Mouse (Mus musculus): ENCODE measurements around the gene Vmn1r193. TPM values are rescaled to one million over a fixed set of nuclear protein-coding genes. Genes with fewer than 3 reads are reported as not detected.
"Not testable (repeated sequence)": the region's sequence is repeated elsewhere in the genome, so short reads cannot be mapped to it uniquely, and the experiment has no call there.

Vmn1r193 gene
- not detected in 2 replicates for polyA plus RNA-seq (2016; fragmentation: Nextera tagmentation; extraction: Ambion mirVana)

DNA sequence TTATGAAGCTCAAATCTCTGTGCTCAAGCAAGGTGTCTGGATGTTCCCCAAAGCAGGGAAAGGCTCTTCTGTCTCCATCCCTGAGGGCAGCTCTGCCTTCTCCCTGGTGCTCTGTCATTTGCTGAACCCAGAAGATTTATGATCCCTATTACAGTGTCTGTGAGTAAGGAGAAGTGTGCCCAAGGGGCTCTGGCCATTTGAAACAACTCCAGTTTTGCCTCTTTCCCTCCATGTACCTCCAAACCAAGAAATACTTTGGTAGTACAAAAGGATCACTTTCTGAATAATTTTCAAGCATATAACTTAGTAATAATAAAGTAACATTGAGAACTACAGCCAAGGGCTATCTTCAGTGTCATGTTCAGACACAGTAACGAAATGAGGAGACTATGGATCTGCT is at the start of gene Vmn1r193:
TSS of gene Vmn1r193 (minus strand) at position 101 of the 400 bp plus-strand sequence.
- not testable (repeated sequence) for H3K9me3 ChIP-seq; H3K36me3 ChIP-seq; H3K27ac ChIP-seq; H3K4me1 ChIP-seq; H3K4me3 ChIP-seq; H3K27me3 ChIP-seq (ENCODE audit: insufficient read depth, poor library complexity, severe bottlenecking); DNase-seq (ENCODE audit: low spot score)
- WGBS: 62% methylated on average over 1 of the region's 1 CpGs

DNA sequence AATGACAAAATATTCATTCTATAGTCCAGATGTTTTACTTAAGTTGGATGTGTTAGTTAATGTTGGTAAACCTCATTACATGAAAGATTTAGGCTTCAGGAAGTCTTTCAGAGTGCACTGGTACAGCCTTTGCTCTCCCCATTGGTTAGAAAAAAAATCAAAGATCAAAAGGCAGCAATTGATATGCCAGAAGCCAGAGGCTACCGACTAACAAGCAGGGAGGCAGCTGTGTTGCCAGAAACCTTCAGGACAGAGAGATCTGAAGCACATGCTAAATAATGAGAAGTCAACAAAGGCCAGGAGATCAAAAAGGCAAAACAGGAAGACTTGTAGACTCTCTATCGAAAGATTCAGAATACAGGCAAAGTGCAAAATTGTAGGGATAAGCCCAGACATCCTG is 48.8 kb upstream of the Vmn1r193 start:
- H3K36me3 ChIP-seq: no peaks in the 10 kb centered on the region
- no peaks in the 10 kb centered on the region for H3K27me3 ChIP-seq (ENCODE audit: insufficient read depth, poor library complexity, severe bottlenecking)
- no peak overlapping the region for H3K27ac ChIP-seq
- no peak for DNase-seq (ENCODE audit: low spot score)
- H3K9me3 ChIP-seq: no peaks in the 10 kb centered on the region
- WGBS: 59% methylated on average over 2 of the region's 2 CpGs
- no peaks in the 10 kb centered on the region for H3K4me1 ChIP-seq
- no peak overlapping the region for H3K4me3 ChIP-seq

DNA sequence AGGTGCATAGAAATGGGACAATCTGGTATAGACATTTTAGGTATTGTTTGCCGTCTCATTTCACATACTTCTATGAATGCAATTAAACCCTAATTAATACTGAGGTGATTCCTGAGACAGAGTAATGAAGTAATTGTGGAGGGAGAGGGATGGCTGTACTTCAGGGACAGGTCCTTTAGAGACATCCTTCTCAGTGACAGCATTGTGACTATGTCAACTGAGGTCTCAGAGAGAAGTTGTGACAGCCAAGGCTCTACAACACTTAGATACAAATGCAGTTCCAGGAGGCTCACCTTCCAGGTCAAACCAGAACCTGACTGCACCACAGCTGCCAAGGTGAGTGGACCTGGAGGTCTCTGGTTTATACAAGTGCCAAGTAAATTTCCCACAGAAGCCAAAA is 47.3 kb upstream of the Vmn1r193 start, which contains the start of gene Vmn1r195:
TSS of gene Vmn1r195 (plus strand) at position 301 of the 400 bp plus-strand sequence.
- H3K9me3 ChIP-seq; H3K4me1 ChIP-seq; H3K36me3 ChIP-seq; H3K27me3 ChIP-seq (ENCODE audit: insufficient read depth, poor library complexity, severe bottlenecking); H3K4me3 ChIP-seq; H3K27ac ChIP-seq; DNase-seq (ENCODE audit: low spot score): not testable (repeated sequence)
- WGBS: 90% methylated on average over 1 of the region's 1 CpGs

DNA sequence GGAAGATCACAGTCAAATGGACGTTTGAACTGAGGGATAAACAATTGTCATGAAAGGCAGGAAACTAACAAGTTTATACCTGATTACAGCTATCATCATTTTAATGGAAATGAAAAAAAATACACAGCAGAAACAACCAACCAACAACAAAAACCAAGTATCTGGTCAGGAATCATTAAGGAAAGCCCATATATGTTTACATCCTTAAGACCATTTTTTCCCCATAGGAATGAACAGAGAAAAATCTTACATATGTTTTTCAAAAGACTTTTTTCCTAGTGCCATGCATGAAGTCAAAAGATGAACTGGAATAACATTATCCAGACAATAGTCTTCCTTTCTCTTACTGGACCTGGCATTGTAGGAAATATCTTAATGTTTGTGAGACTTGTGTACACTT is 21.0 kb upstream of the Vmn1r193 start, which contains the start of gene Vmn1r194:
TSS of gene Vmn1r194 (plus strand) at position 301 of the 400 bp plus-strand sequence.
- H3K4me3 ChIP-seq: no peak within 1 kb of the TSS
- H3K27me3 ChIP-seq (ENCODE audit: insufficient read depth, poor library complexity, severe bottlenecking): no peaks in the 10 kb centered on the region
- no peaks in the 10 kb centered on the region for H3K9me3 ChIP-seq
- 43% methylated on average over 1 of the region's 1 CpGs for WGBS
- no peaks in the 10 kb centered on the region for H3K4me1 ChIP-seq
- no peaks in the 10 kb centered on the region for H3K36me3 ChIP-seq
- H3K27ac ChIP-seq: no peak within 1 kb of the TSS
- no peak for DNase-seq (ENCODE audit: low spot score)

DNA sequence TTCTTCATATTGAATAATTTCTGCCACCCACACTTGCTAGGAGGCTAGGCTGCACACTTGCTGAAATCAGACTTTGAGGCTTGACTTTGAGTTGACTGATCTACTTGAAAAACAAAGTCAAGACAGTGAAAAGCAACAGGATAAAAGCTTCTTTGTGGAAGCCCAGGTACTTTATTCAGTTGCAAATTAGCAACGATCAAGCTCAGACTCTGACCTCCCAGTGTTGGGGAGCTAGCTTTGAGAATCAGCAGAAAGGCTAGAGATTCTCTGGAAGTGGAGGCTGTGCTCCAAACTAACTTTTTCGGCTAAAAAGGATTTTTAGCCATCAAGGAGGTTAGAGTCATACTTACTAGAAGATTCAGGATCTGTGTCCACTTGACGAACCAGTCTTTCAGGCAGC is 30.2 kb downstream of the Vmn1r193 start:
- DNase-seq (ENCODE audit: low spot score); H3K4me1 ChIP-seq; H3K27me3 ChIP-seq (ENCODE audit: insufficient read depth, poor library complexity, severe bottlenecking); H3K36me3 ChIP-seq; H3K4me3 ChIP-seq; H3K27ac ChIP-seq; H3K9me3 ChIP-seq: not testable (repeated sequence)
- WGBS: 73% methylated on average over 3 of the region's 3 CpGs

DNA sequence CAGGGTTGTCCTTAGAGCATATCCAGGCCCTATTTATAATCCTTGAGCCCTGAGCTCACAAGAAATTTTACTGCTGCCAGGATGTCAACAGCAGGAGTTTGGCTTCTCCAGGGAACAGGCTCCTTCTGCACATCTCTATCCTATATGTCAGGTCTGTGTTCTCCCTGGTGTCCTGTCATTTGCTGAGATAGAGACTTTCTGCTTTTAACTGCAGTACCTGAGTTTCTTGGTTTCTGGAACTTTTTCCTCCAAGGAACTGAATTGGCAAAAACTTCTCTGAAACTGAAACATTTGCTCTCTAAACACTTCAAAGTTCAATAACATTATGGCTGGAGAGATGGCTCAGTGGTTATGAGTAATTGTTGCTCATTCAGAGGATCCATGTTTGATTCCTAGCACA is 31.9 kb downstream of the Vmn1r193 start, which contains the start of gene Vmn1r192:
TSS of gene Vmn1r192 (minus strand) at position 101 of the 400 bp plus-strand sequence.
- no peaks in the 10 kb centered on the region for H3K27me3 ChIP-seq (ENCODE audit: insufficient read depth, poor library complexity, severe bottlenecking)
- no peaks in the 10 kb centered on the region for H3K4me1 ChIP-seq
- no peak within 1 kb of the TSS for H3K27ac ChIP-seq
- DNase-seq (ENCODE audit: low spot score): no peak
- H3K4me3 ChIP-seq: no peak within 1 kb of the TSS
- no peaks in the 10 kb centered on the region for H3K36me3 ChIP-seq
- no peaks in the 10 kb centered on the region for H3K9me3 ChIP-seq

DNA sequence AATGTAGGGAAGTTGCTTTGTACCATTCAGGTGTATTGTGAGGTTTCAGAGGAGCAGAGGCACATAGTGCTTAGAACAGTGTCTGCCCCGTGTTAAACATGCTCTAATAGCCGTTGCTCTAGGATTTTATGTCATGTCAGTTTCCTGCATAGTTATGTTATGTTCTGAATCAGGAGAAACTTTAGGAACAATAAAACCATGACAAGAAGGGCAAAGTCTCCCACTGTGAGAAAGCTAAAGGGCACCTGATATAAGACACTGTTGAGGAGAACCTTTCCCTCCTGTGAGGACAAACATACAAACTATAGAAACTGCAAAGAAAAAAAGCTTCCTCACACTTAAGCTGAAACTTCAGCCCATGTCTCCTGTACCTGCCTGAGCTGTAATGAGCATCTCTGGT is 32.6 kb downstream of the Vmn1r193 start:
- H3K4me1 ChIP-seq: no peaks in the 10 kb centered on the region
- H3K27me3 ChIP-seq (ENCODE audit: insufficient read depth, poor library complexity, severe bottlenecking): no peaks in the 10 kb centered on the region
- no peak overlapping the region for H3K27ac ChIP-seq
- H3K9me3 ChIP-seq: no peaks in the 10 kb centered on the region
- 86% methylated on average over 2 of the region's 2 CpGs for WGBS
- no peak overlapping the region for H3K4me3 ChIP-seq
- H3K36me3 ChIP-seq: no peaks in the 10 kb centered on the region
- no peak for DNase-seq (ENCODE audit: low spot score)

DNA sequence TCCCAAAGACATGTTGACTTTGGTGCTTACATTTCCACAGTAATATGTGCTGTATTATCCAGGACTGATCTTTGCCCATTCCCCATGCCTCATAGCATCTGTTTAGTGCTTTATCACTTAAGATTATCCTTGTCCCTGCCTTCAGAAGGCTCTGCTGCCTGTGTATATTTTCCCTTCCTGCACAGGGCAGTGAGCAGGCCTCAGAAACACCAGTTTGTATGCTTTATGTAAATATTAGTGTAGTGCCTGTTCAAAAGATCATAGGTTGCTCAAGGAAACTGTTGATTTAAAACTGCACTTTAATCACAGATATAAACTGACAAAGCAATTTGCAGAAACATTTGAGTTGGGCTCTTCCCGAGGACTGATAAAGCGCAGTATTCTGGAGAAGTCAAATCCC is 33.6 kb downstream of the Vmn1r193 start:
- no peaks in the 10 kb centered on the region for H3K27me3 ChIP-seq (ENCODE audit: insufficient read depth, poor library complexity, severe bottlenecking)
- no peak overlapping the region for H3K4me3 ChIP-seq
- H3K36me3 ChIP-seq: no peaks in the 10 kb centered on the region
- 84% methylated on average over 2 of the region's 2 CpGs for WGBS
- no peaks in the 10 kb centered on the region for H3K9me3 ChIP-seq
- no peak for DNase-seq (ENCODE audit: low spot score)
- no peak overlapping the region for H3K27ac ChIP-seq
- H3K4me1 ChIP-seq: no peaks in the 10 kb centered on the region

DNA sequence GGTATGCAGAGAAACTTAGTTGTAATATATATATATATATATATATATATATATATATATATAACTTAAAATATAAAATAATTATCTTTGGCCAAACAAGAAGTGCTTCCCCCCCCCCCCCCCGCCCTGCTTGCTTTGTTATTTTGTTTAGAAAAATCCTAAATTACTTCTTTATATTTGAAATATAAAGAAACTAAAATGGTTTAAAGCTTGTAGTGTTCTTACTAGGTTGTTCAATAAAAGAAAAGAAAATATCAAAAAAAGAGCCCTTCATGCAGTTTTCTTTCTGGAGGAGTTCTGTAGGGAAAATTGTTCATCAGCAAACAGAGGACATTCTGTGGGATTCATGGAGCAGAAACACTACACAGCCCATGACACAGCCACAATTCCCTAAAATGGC is 39.1 kb downstream of the Vmn1r193 start, which contains the start of gene Vmn1r191:
TSS of gene Vmn1r191 (minus strand) at position 101 of the 400 bp plus-strand sequence.
- Histone ChIP-seq H3K36me3 (no peaks in the 10 kb centered on the region), H3K4me3 (no peak within 1 kb of the TSS), H3K27me3 (ENCODE audit: insufficient read depth, poor library complexity, severe bottlenecking) (no peaks in the 10 kb centered on the region), H3K4me1 (no peaks in the 10 kb centered on the region), H3K9me3 (no peaks in the 10 kb centered on the region), H3K27ac (no peak within 1 kb of the TSS)
- no peak for DNase-seq (ENCODE audit: low spot score)
- WGBS: 40% methylated on average over 1 of the region's 1 CpGs

DNA sequence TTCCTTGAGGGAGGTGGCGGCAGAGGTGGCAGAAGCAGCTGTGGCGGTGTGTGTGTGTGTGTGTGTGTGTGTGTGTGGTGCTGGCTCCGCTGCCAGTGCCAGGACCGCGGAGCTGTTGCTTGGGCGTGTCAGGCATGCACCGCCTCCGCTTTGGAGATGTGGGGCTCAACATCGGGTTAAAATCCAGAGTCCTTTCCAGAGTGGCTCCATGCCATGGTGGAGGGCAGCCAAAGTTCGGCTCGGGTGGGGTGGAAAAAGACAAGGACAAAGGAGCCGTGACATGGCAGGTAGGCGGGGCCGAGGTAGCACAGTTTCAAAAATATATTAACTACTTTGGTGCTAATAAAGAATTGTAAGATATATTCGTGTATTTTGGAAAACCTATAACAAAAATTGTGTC is 54.5 kb downstream of the Vmn1r193 start:
- Histone ChIP-seq H3K9me3 (peaks cover 10% of the 10 kb centered on the region), H3K4me3 (no peak overlapping the region)
- WGBS: 83% methylated on average over 15 of the region's 15 CpGs

More for the DNA sequence above, 54.5 kb downstream of the Vmn1r193 start:
- DNase-seq (ENCODE audit: low spot score): no peak
- Histone ChIP-seq H3K4me1 (no peaks in the 10 kb centered on the region), H3K27ac (no peak overlapping the region), H3K27me3 (ENCODE audit: insufficient read depth, poor library complexity, severe bottlenecking) (no peaks in the 10 kb centered on the region), H3K36me3 (no peaks in the 10 kb centered on the region)

Small RNA genes within 50 kb of the gene (microRNA-seq; reads per million reads assigned to microRNA genes)
- gene Gm23282 (not detected), gene Gm25084 (not detected)

Other genes with a start within 250 kb of the Vmn1r193 start
- gene Pom121l2, start 242.0 kb downstream of the Vmn1r193 start, polyA plus RNA-seq (2016; fragmentation: Nextera tagmentation; extraction: Ambion mirVana): 0.09 TPM in 1 of 2 replicates, not detected in the other
- 0.30 and 0.33 TPM in 2 replicates for gene Prss16, start 213.4 kb downstream of the Vmn1r193 start, polyA plus RNA-seq (2016; fragmentation: Nextera tagmentation; extraction: Ambion mirVana)
- 3.5 and 4.5 TPM in 2 replicates for gene Hist1h2ah, start 187.6 kb downstream of the Vmn1r193 start, polyA plus RNA-seq (2016; fragmentation: Nextera tagmentation; extraction: Ambion mirVana)
- 3.1 and 6.4 TPM in 2 replicates for gene Hist1h2bk, start 187.3 kb downstream of the Vmn1r193 start, polyA plus RNA-seq (2016; fragmentation: Nextera tagmentation; extraction: Ambion mirVana)
- gene Hist1h4i, start 181.8 kb downstream of the Vmn1r193 start, polyA plus RNA-seq (2016; fragmentation: Nextera tagmentation; extraction: Ambion mirVana): 10.6 and 21.8 TPM in 2 replicates
- gene Hist1h2ag, start 180.2 kb downstream of the Vmn1r193 start, polyA plus RNA-seq (2016; fragmentation: Nextera tagmentation; extraction: Ambion mirVana): 18.7 and 42.5 TPM in 2 replicates
- 8.3 and 12.9 TPM in 2 replicates for gene Hist1h2bj, start 179.9 kb downstream of the Vmn1r193 start, polyA plus RNA-seq (2016; fragmentation: Nextera tagmentation; extraction: Ambion mirVana)
- not detected in 2 replicates for gene Vmn1r188, start 138.7 kb downstream of the Vmn1r193 start, polyA plus RNA-seq (2016; fragmentation: Nextera tagmentation; extraction: Ambion mirVana)
- gene Vmn1r189, start 117.3 kb downstream of the Vmn1r193 start, polyA plus RNA-seq (2016; fragmentation: Nextera tagmentation; extraction: Ambion mirVana): not detected in 2 replicates
- not detected in 2 replicates for gene Vmn1r191, start 39.2 kb downstream of the Vmn1r193 start, polyA plus RNA-seq (2016; fragmentation: Nextera tagmentation; extraction: Ambion mirVana)
- not detected in 2 replicates for gene Vmn1r192, start 32.0 kb downstream of the Vmn1r193 start, polyA plus RNA-seq (2016; fragmentation: Nextera tagmentation; extraction: Ambion mirVana)
- gene Vmn1r194, start 21.1 kb upstream of the Vmn1r193 start, polyA plus RNA-seq (2016; fragmentation: Nextera tagmentation; extraction: Ambion mirVana): not detected in 2 replicates
- not detected in 2 replicates for gene Vmn1r195, start 47.4 kb upstream of the Vmn1r193 start, polyA plus RNA-seq (2016; fragmentation: Nextera tagmentation; extraction: Ambion mirVana)
- gene Vmn1r196, start 66.8 kb upstream of the Vmn1r193 start, polyA plus RNA-seq (2016; fragmentation: Nextera tagmentation; extraction: Ambion mirVana): not detected in 2 replicates
- gene Vmn1r197, start 101.4 kb upstream of the Vmn1r193 start, polyA plus RNA-seq (2016; fragmentation: Nextera tagmentation; extraction: Ambion mirVana): not detected in 2 replicates
- not detected in 2 replicates for gene Vmn1r198, start 127.2 kb upstream of the Vmn1r193 start, polyA plus RNA-seq (2016; fragmentation: Nextera tagmentation; extraction: Ambion mirVana)
- gene Vmn1r199, start 156.7 kb upstream of the Vmn1r193 start, polyA plus RNA-seq (2016; fragmentation: Nextera tagmentation; extraction: Ambion mirVana): not detected in 2 replicates
- gene Vmn1r200, start 167.2 kb upstream of the Vmn1r193 start, polyA plus RNA-seq (2016; fragmentation: Nextera tagmentation; extraction: Ambion mirVana): not detected in 2 replicates
- not detected in 2 replicates for gene Vmn1r201, start 248.8 kb upstream of the Vmn1r193 start, polyA plus RNA-seq (2016; fragmentation: Nextera tagmentation; extraction: Ambion mirVana)

Data from heart, embryonic 10.5 days (tissue).